Mouse (Mus musculus): ENCODE measurements at regions not wholly inside any gene's neighbourhood (a gene's known extent, or its start where the extent isn't known, plus 50 kb on each side); places are given as distances from the start of the nearest gene placed in this dataset.

DNA sequence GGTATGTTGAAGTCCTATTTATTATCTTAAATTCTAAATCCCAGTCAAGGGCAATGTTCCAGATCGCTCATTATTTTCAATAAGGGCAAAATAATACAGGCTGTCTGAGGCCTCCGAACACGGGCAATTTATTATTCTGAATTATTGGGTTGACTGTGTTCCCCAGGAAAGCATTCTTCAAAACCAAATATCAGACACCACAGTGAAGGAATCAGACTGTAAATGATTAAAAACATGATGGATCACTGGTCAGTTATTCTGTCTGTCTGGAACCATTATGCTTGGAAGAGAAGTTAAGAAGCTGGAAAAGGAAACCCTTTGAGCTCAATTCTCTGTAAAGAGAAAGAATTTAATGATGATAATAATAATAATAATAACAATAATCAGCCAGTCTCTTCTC, 417.4 kb upstream of the Dcn start:
- no peak for DNase-seq (ENCODE audit: low read depth, low spot score)

DNA sequence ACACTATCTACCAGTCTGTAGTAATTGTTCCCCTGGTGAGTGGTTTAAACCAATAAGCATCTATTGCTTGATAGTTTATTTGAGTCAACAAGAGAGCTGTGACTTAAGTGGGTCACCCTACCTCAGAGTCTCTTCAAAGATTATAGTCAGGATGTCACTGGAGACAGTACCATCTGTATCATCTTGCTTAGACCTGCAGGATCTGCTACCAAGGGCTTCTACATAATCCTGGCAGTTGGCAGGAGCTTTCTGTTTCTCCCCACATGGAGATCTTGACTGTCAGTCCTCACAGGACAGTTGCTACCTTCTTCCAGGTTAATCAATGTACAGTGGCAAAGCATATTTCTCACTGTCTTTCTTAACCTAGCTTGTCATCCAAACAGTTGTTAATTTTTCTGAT, 414.9 kb upstream of the Dcn start:
- DNase-seq (ENCODE audit: low read depth, low spot score), result no peak

DNA sequence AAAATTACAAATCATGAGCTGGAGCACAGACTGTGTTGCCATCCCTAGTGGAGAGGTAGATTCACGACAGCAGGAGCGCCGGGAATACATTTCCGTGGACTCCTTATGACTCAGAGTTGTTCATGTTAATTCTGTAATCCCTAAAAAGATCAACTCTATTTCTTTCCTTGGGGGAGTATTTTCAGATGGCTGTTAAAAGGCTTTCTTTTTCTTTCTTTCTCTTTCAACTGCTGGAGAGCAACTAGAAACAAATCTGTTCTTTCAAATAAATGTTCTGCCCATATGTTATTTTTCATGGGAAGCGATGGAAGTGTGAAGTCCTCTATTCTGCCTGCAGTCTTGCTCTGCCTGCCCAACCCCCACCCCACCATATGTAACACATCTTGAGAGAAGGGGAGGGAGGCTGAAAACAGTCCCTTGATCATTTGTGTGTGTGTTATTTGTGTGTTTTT, 401.4 kb upstream of the Dcn start:
- no peak for DNase-seq (ENCODE audit: low read depth, low spot score)

DNA sequence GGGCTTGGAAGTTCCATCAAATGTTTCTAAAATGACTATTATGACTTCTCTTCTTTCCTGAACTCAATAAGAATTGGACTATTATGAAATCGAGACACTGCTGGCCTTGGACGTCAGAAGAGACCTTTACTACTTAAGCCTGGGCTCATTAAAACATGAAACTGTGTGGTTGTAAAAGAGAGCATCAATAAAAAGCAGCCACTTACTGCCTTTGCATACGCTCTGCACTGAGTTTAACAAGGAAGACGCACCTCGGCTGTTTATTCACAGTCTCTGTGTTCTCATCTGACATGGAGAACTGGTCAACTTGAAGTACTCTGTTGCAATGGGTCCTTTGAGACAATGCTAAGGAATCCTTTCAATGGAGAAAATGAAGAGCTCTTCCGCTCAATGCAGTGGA, 399.8 kb upstream of the Dcn start:
- no peak for DNase-seq (ENCODE audit: low read depth, low spot score)

DNA sequence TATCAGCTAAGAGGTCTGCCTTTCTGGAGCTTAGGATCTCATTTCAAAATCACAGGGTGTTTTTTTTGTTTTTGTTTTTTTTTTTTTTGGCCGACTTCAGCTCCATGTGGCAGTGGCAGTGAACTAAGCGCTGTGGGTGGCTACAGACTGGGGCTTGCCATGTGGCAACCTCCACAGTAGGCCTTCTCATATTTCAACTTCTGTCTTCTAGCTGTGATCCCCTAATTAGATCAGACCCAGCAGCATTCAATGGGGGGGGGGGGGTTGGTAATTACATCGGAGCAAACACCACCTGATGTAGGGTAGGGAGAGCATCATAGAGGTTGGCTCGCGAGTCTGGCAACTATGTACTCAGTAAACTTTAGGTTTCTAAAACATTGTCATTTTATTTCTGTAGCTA, 392.1 kb upstream of the Dcn start:
- no peak for DNase-seq (ENCODE audit: low read depth, low spot score)

DNA sequence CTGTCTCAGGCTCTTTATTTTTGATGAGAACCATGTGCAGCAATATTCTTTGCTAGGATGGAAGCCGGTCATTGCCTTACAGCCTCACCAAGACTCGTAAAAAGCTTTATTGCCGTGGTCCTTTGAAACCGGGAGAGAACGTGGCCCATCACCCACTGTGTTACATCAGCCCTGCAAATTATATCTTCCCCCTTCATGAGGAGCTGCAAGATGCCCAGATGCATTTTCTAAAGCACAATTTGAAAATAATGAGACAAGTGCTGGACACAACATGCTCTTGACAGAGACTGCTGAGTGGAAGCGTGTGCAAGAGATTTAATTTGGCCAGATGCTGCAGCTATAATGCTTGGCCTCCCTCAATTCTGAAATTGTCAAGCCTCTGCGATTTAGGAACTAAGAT, 389.2 kb upstream of the Dcn start:
- DNase-seq (ENCODE audit: low read depth, low spot score), result no peak

DNA sequence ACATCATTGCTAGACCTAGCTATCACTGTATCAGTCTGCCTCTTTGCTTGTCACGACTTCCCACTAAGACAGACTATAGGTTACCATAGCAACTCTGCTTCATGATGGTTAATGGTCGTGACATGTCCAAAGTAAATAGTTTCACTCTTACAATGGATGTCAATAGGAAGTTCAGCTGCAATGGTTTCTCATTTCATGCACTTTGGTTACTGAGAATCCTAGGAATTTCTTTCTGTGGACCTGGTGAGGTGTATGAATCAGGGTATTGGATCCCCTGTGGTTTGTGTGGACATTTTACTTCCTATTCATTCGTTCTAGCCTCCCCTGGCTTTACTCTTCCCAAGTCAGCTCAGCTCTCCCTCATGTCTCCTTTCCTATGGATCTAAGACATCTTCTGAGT, 385.5 kb upstream of the Dcn start:
- no peak for DNase-seq (ENCODE audit: low read depth, low spot score)

DNA sequence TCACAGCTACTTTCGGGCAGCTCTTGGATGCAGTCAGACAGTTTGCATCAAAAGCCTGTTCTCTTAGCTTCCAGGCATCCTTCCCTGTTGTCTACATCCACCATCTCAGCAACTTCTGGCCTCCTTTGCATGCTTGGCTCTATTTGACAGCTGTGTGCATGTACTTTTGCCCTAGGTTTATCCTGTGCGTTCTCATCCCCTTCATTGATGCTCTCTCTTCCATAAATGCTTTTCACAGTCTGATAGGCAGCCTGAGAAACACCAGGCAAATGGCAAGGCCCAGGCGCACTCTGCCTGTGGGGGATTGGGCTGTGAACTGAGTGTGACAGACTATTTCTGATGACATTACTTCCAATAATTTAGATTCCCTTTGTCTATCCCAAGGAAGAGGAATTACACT, 364.9 kb upstream of the Dcn start:
- no peak for DNase-seq (ENCODE audit: low read depth, low spot score)

DNA sequence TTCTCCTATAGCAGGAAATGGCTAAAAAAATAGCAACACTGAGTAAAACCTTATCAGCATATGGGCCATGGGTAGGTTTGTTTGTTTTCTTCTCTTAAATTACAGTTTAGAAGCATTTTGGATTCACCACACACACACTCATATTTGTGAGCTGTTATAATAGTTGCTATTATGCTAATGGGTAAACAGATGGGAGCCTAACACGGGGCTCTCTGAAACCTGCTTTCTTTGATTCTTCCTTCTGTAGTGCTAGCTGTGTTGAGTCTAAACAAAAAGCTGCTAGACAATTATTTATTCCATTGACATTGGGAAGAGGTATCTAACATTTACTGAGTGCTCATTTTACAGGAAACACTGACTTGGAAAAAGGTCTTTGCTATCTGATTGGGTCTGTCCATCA, 356.7 kb upstream of the Dcn start:
- DNase-seq (ENCODE audit: low read depth, low spot score), result no peak

DNA sequence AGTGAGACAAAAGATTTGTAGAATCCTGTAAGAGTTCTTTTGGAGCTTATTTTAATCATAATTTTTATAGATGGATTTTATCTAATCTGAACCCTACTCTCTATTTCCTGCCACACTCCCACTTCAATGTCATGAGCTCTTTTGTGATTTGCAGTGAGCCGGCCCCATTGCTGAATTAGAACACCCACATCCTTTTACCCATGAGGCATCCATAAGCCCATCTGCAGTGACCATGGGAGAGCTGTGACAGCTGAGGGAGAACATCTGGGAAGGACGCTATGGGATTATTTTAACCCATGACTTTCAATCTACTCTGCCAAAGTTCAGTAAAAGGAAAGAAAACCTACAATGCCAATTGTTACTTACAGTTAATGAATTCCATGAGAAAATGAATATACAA, 337.8 kb upstream of the Dcn start:
- DNase-seq (ENCODE audit: low read depth, low spot score), result no peak

DNA sequence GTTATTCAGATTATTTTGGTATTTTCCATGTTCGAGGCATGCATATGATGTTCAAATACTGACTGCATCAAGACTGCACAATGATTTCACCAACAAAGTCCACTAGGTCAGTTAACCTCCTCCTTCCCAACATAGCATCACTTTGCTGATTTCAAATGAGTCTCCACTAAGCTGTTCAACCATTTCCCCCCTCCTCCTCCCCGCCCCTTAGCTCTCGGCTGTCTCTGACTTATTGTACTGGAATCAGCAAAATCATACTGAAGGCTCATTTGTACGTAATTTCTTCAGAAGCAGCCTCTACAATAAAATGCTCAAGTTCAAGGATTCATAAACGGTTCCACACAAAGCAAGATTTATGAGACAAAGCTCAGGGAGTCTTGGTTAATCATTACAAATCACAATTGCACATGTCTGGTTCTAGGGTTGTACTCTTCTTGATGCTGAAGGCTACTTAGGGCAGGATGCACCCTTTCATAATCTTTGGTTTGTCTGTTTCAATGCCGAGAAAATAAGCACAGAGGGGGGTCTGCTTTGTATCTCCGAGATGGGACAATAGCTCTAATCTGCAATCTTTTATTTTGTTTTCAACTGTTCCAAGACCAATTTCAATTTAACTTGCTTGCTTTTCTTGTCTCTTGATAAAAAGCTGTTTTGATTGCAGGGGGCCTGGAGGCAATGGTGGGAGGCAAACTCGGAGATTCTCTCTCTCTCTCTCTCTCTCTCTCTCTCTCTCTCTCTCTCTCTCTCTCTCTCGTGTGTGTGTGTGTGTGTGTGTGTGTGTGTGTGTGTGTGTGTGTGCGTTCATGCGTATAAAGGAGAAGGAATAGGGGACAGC, 320.6 kb upstream of the Dcn start:
- DNase-seq (ENCODE audit: low read depth, low spot score), result no peak

DNA sequence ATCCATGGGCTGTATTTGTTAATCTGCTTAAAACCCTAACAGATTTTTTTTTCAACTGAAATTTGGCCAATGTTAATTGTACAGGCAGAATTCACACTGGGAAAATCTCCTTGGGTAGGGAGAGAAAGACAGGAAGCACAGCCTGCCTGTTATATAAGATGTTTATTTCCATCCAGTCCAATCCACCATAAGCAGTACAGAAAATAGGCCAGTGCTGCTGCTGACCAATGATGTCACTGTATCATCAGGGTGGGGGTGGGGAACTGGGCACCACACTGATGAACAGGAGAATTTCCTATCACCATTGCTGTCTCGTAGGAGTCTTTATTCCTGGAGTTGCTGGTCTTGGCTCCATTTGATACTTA, 320.0 kb upstream of the Dcn start:
- DNase-seq (ENCODE audit: low read depth, low spot score), result no peak

DNA sequence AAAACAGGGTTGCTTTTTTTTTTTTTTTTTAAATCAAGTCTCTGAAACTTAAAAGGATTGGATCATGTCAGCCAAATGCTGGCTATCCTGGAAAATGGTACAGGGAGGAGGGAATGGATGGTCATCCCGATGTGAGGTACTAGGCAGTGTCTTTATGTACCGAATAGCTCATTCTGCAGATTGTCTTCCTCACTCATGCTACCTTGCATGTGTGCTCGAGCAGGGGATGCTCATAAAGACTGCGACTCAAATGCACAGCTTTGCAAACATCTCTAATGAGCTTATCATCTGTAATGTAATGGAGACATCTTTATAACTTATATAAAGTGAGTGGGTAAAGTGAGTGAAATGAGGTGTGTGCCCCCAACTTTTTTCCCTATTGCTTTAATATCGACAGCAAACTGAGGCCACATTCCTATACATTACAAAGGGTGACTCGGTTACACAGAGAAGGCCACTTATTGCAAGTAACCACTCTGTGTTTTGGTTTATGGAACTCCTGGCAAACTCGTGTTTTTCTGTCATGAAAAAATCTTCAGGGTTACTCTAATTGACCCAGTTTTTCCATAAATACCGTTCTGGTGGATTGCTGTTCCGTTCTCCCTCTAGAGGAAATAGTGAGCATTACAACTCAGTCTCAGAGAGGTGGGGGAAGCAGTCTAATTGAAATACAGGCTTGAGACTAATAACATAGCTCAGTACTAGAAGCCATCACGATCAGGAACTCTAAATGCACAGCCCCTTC, 319.4 kb upstream of the Dcn start:
- DNase-seq (ENCODE audit: low read depth, low spot score), result peak; percentile 32

DNA sequence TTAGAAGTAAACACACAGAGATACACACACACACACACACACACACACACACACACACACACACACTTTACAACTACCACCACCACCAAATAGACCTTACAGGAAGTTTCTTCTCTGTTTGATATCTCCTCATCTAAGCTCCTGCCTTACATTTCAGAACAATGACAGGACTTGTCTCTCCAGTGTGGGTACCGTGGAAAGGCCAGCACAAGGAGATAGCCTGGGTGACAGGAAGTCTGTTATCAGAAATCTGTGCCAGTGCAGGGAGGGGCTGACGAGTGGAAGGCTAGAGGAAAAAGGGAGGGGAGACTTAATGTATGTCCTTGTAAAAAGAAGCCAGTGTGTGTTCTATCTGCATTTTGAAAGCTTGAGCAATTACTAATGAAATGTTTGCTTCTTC, 318.5 kb upstream of the Dcn start:
- no peak for DNase-seq (ENCODE audit: low read depth, low spot score)

DNA sequence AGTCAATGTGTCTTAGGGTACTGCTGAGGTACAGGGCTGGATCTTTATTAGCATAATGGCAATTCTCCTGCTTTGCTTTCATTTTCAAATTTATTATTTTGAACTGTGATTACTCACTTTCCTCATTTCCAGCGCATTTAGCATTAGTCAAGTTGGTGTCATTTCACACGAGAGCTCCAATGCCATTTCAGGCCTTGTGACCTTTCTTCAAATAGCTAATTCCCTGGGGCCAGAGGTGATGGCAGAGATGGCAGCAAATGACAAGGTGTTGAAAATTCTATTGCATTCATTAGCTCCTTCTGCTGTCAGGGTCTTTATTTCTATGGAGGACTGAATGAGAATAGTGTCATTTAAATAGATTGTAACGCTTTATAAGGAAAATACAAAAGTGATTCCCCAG, 300.9 kb upstream of the Dcn start:
- DNase-seq (ENCODE audit: low read depth, low spot score), result no peak

DNA sequence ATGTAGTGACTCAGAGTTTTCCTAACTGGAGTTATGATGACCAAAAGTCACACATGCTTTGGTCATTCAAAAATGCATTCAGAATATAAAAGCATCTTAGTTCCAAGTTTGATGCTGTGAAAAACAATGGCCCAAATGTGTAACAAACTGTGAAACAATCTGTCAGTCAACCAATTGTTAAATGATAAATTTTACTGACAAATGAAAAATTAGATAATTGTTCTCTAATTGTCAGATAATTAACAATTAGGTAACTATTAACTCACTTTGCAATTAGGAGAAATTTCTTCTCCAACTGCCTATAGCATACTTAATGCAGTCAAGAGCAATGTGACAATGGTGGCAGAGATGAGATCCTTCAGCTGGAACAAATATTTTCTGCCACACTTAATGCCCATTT, 289.7 kb upstream of the Dcn start:
- DNase-seq (ENCODE audit: low read depth, low spot score), result no peak

DNA sequence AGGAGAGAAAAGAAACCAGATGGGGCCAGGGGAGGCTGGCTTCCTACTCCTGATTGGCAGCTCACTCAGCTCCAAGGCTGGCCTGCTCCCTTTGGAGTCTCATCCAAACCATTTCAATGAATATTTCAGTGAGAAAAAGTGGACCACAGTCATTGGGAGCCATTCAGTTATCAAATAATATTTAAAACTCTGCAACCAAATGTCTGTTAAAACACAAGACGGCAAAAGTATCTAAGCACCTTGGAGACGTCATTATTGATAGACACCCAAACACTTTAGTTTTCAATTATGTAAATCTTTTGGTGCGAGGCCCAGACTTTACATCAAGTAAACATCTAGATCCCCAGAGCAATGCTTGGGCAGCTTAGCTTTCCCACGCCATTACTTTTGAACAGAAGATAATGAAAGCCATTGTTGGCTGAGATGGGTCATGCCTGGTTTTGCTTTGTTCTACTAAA, 268.1 kb upstream of the Dcn start:
- no peak for DNase-seq (ENCODE audit: low read depth, low spot score)

DNA sequence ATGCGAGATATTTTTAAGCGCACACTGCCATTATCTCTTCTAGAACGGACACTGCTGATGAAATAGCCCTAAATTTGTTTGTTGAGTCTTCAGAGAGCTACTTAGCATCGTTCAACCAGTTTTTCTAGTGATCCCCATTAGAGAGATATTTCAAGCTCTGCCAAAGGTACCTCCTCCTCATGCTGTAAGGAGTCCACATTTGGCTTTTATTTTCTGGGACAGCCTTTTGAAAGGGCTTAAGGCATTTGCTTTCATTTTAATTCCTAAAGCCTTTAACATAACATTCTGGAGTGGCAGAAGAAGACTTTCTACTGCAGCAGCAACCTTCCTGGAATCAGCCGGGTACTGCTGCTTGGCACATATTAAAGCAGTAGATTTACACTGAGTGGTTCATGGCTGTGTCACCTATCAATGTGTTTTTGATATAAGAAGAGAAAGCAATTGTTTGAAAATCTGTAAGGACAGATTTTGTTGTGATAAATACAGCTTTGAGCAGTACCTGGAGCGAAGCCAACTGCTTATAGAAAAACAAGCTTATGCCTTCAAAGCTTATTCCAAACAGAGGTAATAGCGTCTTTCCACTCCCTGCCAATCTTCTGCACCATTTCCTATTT, 267.5 kb upstream of the Dcn start:
- DNase-seq (ENCODE audit: low read depth, low spot score), result no peak

DNA sequence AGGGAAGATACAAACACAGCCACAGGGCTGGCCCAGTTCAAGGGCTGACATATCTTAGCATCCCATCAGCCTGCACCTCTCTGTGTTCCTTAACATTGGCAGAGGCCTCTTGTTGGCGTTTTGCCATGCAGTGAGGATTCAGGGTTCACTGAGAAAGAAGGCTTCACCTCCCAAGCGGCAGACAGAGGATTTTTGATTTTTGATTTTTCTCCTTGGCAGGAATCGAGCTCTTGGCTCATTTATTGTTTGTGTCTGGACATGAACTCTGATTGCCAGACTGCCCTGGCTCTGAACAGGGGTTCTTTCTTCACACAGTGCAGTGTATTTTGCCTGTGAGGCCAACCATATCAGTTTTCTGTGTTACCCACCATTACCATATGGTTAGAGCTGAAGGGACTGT, 259.9 kb upstream of the Dcn start:
- DNase-seq (ENCODE audit: low read depth, low spot score), result no peak

DNA sequence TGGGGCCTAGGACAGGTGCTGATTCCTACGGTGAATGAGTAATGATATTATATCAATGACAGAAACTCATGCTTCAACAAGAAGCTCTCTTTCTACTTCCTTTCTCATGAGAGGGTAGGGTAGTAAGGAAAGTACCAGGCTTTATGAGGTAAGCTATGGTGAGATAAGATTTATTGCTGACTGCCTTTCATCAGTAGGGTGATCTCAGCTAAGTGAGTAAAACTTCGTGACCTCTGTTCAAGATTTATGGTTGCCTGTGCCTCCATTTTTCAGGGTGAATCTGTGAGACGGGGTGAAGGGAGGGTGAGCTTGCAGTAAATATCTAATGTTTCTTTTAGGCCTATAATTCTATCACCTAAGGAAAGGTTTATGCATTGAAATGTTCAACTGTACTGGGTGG, 259.0 kb upstream of the Dcn start:
- DNase-seq (ENCODE audit: low read depth, low spot score), result no peak

DNA sequence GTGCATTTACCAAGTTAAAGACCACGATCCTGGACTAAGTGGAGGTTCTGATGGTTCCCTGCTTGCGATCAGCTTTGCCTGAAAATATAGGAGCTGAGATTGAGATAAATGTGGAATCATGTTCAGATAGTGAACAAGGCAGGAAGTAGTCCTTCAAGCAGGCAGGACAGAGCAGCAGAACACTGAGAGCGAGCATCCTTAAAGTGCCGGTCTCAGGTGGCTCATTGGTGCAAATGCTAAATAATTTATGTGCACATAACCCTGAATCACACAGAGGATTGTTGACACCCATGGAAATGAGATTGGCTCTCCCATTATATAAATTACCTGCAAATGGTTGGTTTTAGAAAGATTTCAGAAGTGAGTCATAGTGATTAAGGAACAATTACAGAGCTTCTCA, 243.8 kb upstream of the Dcn start:
- no peak for DNase-seq (ENCODE audit: low read depth, low spot score)

DNA sequence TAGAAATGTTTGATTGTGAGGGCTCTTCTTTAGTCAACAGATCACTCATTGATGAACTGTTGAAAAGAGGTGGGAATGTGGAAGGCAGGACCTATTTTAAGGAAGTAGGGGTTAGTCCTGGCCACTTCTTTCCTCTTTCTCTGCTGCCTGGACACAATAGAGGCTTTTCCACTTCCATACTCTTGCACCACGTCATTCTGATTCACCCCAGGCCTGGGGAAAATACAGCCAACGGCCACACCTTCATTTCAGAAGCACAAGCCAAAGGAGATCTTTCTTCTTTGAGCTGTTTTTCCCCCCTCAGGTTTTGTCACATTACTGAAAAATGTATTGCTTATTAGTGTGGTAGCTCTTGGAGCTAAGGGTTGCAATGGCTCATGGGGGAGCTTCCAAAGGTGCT, 237.9 kb upstream of the Dcn start:
- no peak for DNase-seq (ENCODE audit: low read depth, low spot score)

DNA sequence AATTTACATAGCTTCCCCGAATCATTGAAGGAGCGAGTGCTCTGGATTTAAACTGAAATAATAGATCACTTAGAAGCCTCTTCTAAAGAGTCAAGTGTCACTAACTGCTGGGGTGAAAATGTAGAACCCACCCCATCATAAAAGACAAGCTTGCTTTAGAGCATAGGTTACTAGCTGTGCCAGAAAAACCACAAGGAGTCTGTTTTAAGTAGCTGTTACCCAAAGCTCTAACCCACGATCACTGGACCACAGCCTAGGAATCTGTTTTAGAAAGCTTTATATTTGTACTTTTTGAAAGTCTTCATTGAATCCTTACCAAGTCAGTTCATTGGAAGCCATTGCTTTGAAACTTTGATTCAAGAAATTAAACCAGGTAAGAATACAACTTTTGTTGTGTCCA, 233.7 kb upstream of the Dcn start:
- DNase-seq (ENCODE audit: low read depth, low spot score), result no peak

Measured in ES-CJ7 (cell line).